Mouse (Mus musculus) limb, embryonic 15.5 days (tissue): ENCODE data around the gene Ccdc27. TPM values are rescaled to one million over a fixed set of nuclear protein-coding genes. Genes with fewer than 3 reads are reported as not detected.
A peak's percentile ranks its signal among the peaks of the same experiment; 100 is the strongest.

Source experiments
- ATAC-seq: fragments of 200-750 bp; cut with Nextera tagmentation; 2 replicates; pipeline ENCODE4 v1.8.0; 2017; ENCODE audit warnings: low read depth, moderate TSS enrichment; ENCODE audit not compliant: insufficient number of reproducible peaks, low FRiP score, low TSS enrichment
- H3K27ac ChIP-seq: fragments of 300-500 bp; sonication (generic); 2 replicates; pipeline ENCODE4 v1.5.1; 2015; ENCODE audit warnings: moderate library complexity, mild to moderate bottlenecking, inconsistent platforms
- H3K27me3 ChIP-seq: fragments of 300-500 bp; sonication (generic); 2 replicates; pipeline ENCODE4 v1.6.1; 2015; ENCODE audit warnings: inconsistent platforms
- H3K36me3 ChIP-seq: fragments of 300-500 bp; sonication (generic); 2 replicates; pipeline ENCODE4 v1.6.1; 2015; ENCODE audit warnings: inconsistent platforms
- H3K4me1 ChIP-seq: fragments of 300-500 bp; sonication (generic); 2 replicates; pipeline ENCODE4 v1.6.1; 2015; ENCODE audit warnings: inconsistent platforms
- H3K4me2 ChIP-seq: fragments of 300-500 bp; sonication (generic); 2 replicates; pipeline ENCODE4 v1.6.1; 2015; ENCODE audit warnings: mild to moderate bottlenecking, inconsistent platforms
- H3K4me3 ChIP-seq: fragments of 300-500 bp; sonication (generic); 2 replicates; pipeline ENCODE4 v1.5.1; 2015; ENCODE audit warnings: mild to moderate bottlenecking, inconsistent platforms
- H3K9ac ChIP-seq: fragments of 300-500 bp; sonication (generic); 2 replicates; pipeline ENCODE4 v1.6.1; 2015; ENCODE audit warnings: inconsistent platforms
- H3K9me3 ChIP-seq: fragments of 300-500 bp; sonication (generic); 2 replicates; pipeline ENCODE4 v1.6.1; 2016; ENCODE audit warnings: inconsistent platforms
- WGBS: fragments of 180-500 bp; shearing (Covaris S2); methylation state at CpG from one replicate; pipeline ENCODE4 v1.1.7; 2015; 5-methylcytosine and 5-hydroxymethylcytosine counted together
- polyA plus RNA-seq: library from polyadenylated mRNA; unstranded; fragments of >200 nt; fragmentation: Nextera tagmentation; extraction: Ambion mirVana; gene quantifications from 2 replicates; pipeline ENCODE4 v1.2.1, GENCODE M21; 2015

Gene Ccdc27
- polyA plus RNA-seq, 1 experiment from 2014 or later = not detected

DNA sequence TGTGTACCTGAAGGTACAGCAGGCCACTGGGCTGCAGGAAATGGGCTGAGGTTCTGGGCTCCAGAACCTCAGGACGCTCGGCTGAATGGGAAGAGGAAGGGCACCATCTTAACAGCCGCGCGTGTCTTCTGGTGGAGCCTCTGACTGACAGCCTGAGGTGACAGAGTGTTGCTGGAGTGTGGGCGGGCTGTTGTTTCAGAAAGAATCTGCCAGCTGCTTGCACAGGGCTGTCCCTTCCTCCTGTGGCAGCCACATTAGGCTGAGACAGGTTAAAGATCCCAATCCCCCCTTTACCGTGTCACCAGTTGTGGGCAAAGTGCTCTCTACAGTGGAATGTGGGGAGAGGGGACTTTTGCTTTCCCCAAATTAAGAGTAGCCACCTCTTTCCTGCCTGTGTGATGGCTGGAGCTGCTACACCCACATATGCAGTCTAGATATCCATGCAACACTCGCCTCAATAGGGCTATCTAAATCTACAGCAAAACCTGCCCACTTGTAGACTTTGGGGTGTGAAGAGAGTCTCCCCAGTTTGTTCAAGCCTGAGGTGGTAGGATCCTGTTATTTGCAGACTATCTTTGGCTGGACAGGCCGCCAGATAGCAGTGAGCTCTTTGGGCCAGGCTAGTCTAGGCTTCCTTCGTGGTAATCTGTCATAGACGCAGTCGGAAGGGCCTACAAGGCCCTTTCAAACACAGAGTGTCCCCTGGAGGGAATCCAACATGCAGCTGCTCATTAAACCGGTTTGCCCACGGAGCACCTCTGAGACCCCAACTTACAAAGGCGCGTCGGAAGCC is 17.6 kb downstream of the Ccdc27 start:
- Histone ChIP-seq H3K4me3 (peak overlapping the region; percentile 37), H3K4me1 (peaks cover 32% of the 10 kb centered on the region), H3K9me3 (no peaks in the 10 kb centered on the region), H3K36me3 (peaks cover 20% of the 10 kb centered on the region), H3K27ac (no peak overlapping the region), H3K9ac (no peak overlapping the region), H3K4me2 (peak overlapping the region; percentile 52), H3K27me3 (peaks cover 38% of the 10 kb centered on the region)
- no peak for ATAC-seq
- 37% methylated on average over 17 of the region's 17 CpGs for WGBS

- 19% methylated on average over 8 of the region's 8 CpGs for WGBS
- peaks cover 29% of the 10 kb centered on the region for H3K36me3 ChIP-seq
- peaks cover 32% of the 10 kb centered on the region for H3K4me1 ChIP-seq
- H3K9me3 ChIP-seq = no peaks in the 10 kb centered on the region
- no peak overlapping the region for H3K9ac ChIP-seq
- no peak overlapping the region for H3K4me2 ChIP-seq
- peaks cover 38% of the 10 kb centered on the region for H3K27me3 ChIP-seq
- no peak for ATAC-seq
- no peak overlapping the region for H3K4me3 ChIP-seq
- H3K27ac ChIP-seq = no peak overlapping the region
These were observed 18.5 kb downstream of the Ccdc27 start for GRCm38 (mm10) chr4:154023754-154024601.

DNA sequence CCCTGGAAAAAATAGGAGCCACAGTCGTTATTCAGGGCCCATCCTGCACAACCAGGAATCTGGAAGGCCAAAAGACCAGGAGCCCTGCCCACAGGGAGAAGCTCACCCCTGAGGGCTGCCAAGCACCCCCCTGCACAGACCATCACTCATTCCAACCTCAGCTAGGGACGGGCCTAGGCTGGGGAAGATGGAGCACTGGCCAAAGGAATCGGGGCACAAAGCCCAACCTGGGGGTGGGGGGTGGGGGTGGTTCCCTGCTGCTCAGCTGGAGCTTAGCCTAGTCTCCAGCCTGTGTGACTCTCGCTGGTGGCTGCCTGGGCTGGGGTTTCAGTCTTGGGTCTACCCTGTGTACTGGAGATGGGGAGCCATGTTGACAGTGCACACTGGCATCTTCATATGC is 19.6 kb downstream of the Ccdc27 start:
- Histone ChIP-seq H3K4me1 (peaks cover 31% of the 10 kb centered on the region), H3K9me3 (no peaks in the 10 kb centered on the region), H3K27ac (no peak overlapping the region; the same call in 1 of the 2 replicates), H3K36me3 (peaks cover 41% of the 10 kb centered on the region), H3K4me2 (no peak overlapping the region), H3K27me3 (peaks cover 37% of the 10 kb centered on the region), H3K4me3 (no peak overlapping the region), H3K9ac (no peak overlapping the region)
- no peak; the same call in 1 of the 2 replicates for ATAC-seq
- WGBS = 42% methylated on average over 4 of the region's 4 CpGs

GRCm38 (mm10) chr4:154022407-154022806 is 20.1 kb downstream of the Ccdc27 start:
- H3K9ac ChIP-seq = no peak overlapping the region

DNA sequence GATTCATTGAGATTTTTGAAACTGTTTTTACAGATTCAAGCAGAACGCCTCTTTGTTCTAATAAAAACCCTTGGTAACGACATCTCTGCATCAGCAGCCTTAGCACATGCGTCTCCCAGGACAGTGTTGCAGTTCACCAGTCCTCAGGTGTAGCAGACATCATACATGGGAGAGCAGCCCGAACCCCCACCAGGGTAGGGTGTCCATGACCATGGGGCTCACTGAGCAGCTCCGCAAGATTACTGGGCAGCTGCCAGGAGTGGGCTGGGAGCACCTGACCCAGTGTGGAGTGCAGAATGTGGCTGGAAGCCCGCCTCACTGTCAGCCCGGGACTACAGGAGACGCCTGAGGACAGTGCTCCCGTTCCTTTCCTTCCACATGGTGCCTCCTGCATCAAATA is 21.0 kb downstream of the Ccdc27 start:
- Histone ChIP-seq H3K9ac (no peak overlapping the region), H3K9me3 (no peaks in the 10 kb centered on the region), H3K27me3 (peaks cover 23% of the 10 kb centered on the region), H3K4me2 (no peak overlapping the region), H3K27ac (no peak overlapping the region), H3K36me3 (peaks cover 53% of the 10 kb centered on the region), H3K4me3 (no peak overlapping the region), H3K4me1 (peaks cover 25% of the 10 kb centered on the region)
- 85% methylated on average over 9 of the region's 9 CpGs for WGBS
- ATAC-seq = no peak

More at GRCm38 (mm10) chr4:154022407-154022806, 20.1 kb downstream of the Ccdc27 start:
- H3K9me3 ChIP-seq = no peaks in the 10 kb centered on the region
- ATAC-seq = 0 out of 2 replicates have a peak, but pooled peaks have one; percentile 10
- no peak overlapping the region; the same call in 1 of the 2 replicates for H3K27ac ChIP-seq
- no peak overlapping the region for H3K4me3 ChIP-seq
- peaks cover 27% of the 10 kb centered on the region for H3K4me1 ChIP-seq
- no peak overlapping the region for H3K4me2 ChIP-seq
- H3K36me3 ChIP-seq = peaks cover 43% of the 10 kb centered on the region
- WGBS = 80% methylated on average over 4 of the region's 4 CpGs
- peaks cover 33% of the 10 kb centered on the region for H3K27me3 ChIP-seq

GRCm38 (mm10) chr4:154019571-154019970 is 22.9 kb downstream of the Ccdc27 start:
- no peak overlapping the region for H3K4me3 ChIP-seq
- ATAC-seq = no peak
- no peak overlapping the region for H3K4me2 ChIP-seq
- no peak overlapping the region for H3K9ac ChIP-seq
- H3K27ac ChIP-seq = no peak overlapping the region
- peaks cover 5% of the 10 kb centered on the region; the same call in 1 of the 2 replicates for H3K27me3 ChIP-seq
- no peaks in the 10 kb centered on the region for H3K9me3 ChIP-seq
- WGBS = 69% methylated on average over 7 of the region's 7 CpGs
- peaks cover 71% of the 10 kb centered on the region for H3K36me3 ChIP-seq
- peaks cover 12% of the 10 kb centered on the region; the same call in 1 of the 2 replicates for H3K4me1 ChIP-seq

- 89% methylated on average over 11 of the region's 11 CpGs for WGBS
These were observed 27.0 kb downstream of the Ccdc27 start for GRCm38 (mm10) chr4:154015476-154015875.

GRCm38 (mm10) chr4:154012132-154012882 is 30.2 kb downstream of the Ccdc27 start:
- Histone ChIP-seq H3K36me3 (peaks cover 37% of the 10 kb centered on the region), H3K27ac (peak overlapping the region; percentile 59; the same call in 1 of the 2 replicates), H3K4me1 (peaks cover 20% of the 10 kb centered on the region), H3K4me2 (peak overlapping the region; percentile 92), H3K4me3 (peak overlapping the region; percentile 100), H3K9me3 (no peaks in the 10 kb centered on the region), H3K9ac (peak overlapping the region; percentile 98), H3K27me3 (no peaks in the 10 kb centered on the region)
- no peak for ATAC-seq
- 1% methylated on average over 55 of the region's 55 CpGs for WGBS

More at GRCm38 (mm10) chr4:154015476-154015875, 27.0 kb downstream of the Ccdc27 start:
- Histone ChIP-seq H3K4me2 (no peak overlapping the region), H3K27ac (no peak overlapping the region), H3K4me3 (no peak overlapping the region), H3K4me1 (peaks cover 20% of the 10 kb centered on the region), H3K27me3 (no peaks in the 10 kb centered on the region), H3K36me3 (peaks cover 62% of the 10 kb centered on the region), H3K9ac (no peak overlapping the region), H3K9me3 (no peaks in the 10 kb centered on the region)
- ATAC-seq = no peak

DNA sequence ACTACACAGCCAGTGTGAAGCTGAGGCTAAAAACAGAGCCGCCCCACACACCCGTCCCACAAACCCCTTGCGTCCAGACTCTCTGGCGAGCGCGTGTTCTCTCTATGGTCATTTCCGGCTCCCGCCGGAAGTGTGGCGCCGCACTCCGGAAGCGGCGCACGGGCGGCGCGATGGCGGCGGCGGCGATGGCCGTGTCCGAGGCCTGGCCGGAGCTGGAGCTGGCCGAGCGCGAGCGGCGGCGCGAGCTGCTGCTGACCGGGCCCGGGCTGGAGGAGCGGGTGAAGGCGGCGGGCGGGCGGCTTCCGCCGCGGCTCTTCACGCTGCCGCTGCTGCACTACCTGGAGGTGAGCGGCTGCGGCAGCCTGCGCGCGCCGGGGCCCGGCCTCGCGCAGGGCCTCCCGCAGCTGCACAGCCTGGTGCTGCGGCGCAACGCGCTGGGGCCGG is 30.8 kb downstream of the Ccdc27 start, which contains the start of gene Lrrc47:
TSS of gene Lrrc47 (plus strand) at position 86 of the 444 bp plus-strand sequence.
- Histone ChIP-seq H3K36me3 (peaks cover 37% of the 10 kb centered on the region), H3K4me3 (peak within 1 kb of the TSS; percentile 100), H3K9ac (peak within 1 kb of the TSS; percentile 98), H3K9me3 (no peaks in the 10 kb centered on the region), H3K4me1 (peaks cover 20% of the 10 kb centered on the region), H3K27ac (peak within 1 kb of the TSS; percentile 59), H3K4me2 (peak within 1 kb of the TSS; percentile 92), H3K27me3 (no peaks in the 10 kb centered on the region)
- under 1% methylated on average over 55 of the region's 59 CpGs for WGBS
- ATAC-seq = peak; percentile 84

- H3K4me2 ChIP-seq = peak overlapping the region; percentile 92
- 26% methylated on average over 13 of the region's 13 CpGs for WGBS
- peak overlapping the region; percentile 17; the same call in 1 of the 2 replicates for H3K27ac ChIP-seq
- peaks cover 20% of the 10 kb centered on the region for H3K4me1 ChIP-seq
- peak overlapping the region; percentile 26 for H3K9ac ChIP-seq
- no peaks in the 10 kb centered on the region for H3K27me3 ChIP-seq
- peaks cover 37% of the 10 kb centered on the region for H3K36me3 ChIP-seq
- ATAC-seq = no peak; the same call in 1 of the 2 replicates
- H3K9me3 ChIP-seq = no peaks in the 10 kb centered on the region
- peak overlapping the region; percentile 100 for H3K4me3 ChIP-seq
These were observed 31.4 kb downstream of the Ccdc27 start for GRCm38 (mm10) chr4:154010907-154011645.
